Mouse (Mus musculus) cerebellum, adult 2 months (tissue): ENCODE data around the gene Rarb.

Source experiments
- CTCF ChIP-seq: fragments of 200-500 bp; IDR thresholded peaks from 2 replicates; pipeline ENCODE4 v1.5.1; 2011; ENCODE audit warnings: low read depth, mild to moderate bottlenecking, control low read depth, low read length, moderate library complexity, borderline replicate concordance; ENCODE audit not compliant: insufficient read depth
- POLR2A ChIP-seq: fragments of 200-500 bp; IDR thresholded peaks from 2 replicates; pipeline ENCODE4 v1.6.1; 2011; ENCODE audit warnings: low read length, control low read depth, borderline replicate concordance; ENCODE audit not compliant: insufficient read depth

DNA sequence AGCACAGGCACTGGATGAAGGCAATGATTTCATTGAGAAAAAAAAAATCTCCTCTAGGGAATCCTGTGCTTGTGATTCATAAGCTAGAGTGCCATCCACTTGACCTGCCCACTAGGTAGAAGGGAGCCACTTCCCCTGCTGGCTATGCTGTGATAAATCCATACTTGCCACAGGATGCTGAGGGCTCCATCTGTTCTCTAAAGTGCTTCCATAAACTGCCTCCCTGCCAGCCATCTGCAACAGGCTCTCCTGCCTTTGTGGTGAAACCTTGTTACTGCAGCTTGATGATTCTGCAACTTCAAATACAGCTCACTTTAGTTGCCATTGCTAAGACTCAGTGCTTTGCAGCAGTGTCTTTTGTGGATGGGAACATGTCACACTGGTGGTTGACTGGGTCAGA, 213.5 kb downstream of the Rarb start:
- TF ChIP-seq CTCF: peak; percentile 59; the same call in 1 of the 2 replicates
- no peak for TF ChIP-seq POLR2A
